Mouse (Mus musculus) hindlimb bud, embryonic 11.5 days (tissue): ENCODE data around the gene Ugt8a.

ENCODE experiments used
- DNase-seq: peaks from one replicate; pipeline ENCODE4 v3.0.0-alpha.2; 2012; ENCODE audit warnings: low read depth, low spot score; ENCODE audit errors: extremely low spot score

Gene Ugt8a

GRCm38 (mm10) chr3:125938092-125938755 is at the start of gene Ugt8a:
Gene Ugt8a (minus strand): TSS chr3:125938619.
- DNase-seq, result no peak

- DNase-seq, result no peak
Measured at GRCm38 (mm10) chr3:125986639-125987038, 48.2 kb upstream of the Ugt8a start.

DNA sequence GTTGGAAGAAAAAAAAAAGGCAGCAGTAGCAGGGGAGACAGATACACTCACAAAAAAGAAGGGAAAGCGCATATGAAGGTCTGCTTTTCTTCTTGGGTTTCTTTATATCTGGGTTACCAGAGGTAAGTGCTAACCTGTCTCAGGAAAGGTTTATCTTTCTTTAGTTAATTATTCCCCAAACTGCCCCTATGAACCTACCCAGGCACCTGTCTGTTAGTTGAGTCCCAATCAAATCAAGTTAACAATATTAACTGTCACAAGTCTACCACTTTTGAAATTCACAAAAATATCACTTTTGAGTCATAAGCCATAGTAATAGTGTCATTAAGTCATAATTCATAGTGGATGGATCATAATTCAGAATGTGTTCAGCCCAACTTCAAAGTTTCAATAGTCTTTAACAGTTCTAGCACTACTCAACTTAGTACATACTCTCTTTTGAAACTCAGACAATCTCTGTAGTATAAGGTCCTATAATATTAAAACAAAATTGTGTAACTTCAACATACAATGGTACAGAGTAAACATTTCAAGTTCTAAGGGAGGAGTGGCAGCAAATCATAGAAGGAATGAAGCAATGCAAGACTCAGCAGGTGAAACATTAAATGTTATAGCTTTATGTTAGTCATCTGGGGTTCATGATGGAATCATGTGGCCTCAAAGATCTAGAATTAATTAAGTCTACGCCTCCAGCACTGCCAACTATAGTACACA is 45.4 kb upstream of the Ugt8a start:
- no peak for DNase-seq

DNA sequence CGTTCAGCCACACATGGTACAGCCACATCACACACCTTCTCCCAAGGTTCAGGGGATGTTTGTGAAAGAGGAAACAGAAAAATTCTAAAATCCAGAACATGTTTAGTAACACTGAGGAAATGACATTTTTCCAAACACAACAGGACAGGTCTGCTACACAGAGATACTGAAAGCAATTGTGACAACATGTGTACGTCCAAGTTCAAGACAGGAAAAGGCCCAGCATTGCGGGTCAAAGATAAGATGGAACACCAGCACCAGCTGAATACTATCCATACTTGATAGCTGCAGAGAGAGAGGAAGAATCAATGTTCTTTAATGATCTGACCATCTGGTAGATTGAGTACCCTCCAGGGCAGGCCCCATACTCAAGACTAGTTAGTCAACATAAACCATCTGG is 41.1 kb upstream of the Ugt8a start:
- no peak for DNase-seq

GRCm38 (mm10) chr3:125975899-125976298 is 37.5 kb upstream of the Ugt8a start:
- no peak for DNase-seq

- no peak for DNase-seq
Measured at GRCm38 (mm10) chr3:125969458-125969857, 31.0 kb upstream of the Ugt8a start.

- no peak for DNase-seq
Measured at GRCm38 (mm10) chr3:125956196-125956885, 17.9 kb upstream of the Ugt8a start.

GRCm38 (mm10) chr3:125954881-125955280 is 16.5 kb upstream of the Ugt8a start:
- DNase-seq, result no peak

DNA sequence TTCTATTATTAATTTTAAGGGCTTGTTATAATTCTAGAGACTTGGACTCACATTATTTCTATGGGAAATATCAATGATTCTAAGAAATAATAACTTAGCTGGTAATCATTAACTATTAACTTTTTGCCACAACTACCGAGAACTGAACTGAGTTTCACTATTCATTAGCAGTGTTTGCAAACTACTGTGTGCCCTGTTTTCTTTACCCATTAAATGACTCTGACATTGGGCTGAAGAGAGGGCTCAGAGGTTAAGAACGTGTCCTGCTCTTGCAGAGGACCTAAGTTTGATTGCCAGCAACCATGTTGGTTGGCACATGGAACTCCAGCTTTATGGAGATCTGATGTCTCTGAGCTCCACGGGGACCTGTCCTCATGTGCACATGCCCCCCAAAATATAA is 2.4 kb upstream of the Ugt8a start:
- no peak for DNase-seq

- no peak for DNase-seq
Measured at GRCm38 (mm10) chr3:125938756-125939109, 314 bp upstream of the Ugt8a start.

DNA sequence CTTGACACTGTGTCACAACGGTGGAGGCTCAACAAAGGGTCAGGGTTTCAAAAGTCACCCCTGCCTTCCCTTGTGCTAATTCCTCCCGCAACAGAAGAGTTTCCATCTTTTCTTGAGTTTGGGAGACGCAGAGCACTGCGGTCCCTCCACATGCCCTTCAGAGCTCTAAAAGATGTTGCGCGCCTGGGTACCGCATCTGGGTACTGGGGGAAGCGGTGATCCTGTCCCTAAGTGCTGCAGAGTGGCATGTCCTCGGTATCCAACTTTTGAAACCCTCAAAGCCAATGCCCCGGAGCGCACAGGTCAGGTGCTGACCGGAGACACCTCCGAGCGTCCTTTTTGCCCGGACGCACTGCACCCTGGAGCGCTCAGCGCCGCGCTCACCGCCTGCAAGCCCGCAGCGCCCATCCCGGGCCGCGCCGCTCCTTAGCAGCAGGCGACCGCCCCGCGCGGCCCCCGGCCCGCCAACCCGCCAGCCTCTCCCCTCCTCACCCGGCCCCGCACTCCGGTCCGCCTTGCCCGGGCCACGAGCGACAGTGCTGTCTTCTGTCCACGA is 805 bp downstream of the Ugt8a start:
- no peak for DNase-seq

DNA sequence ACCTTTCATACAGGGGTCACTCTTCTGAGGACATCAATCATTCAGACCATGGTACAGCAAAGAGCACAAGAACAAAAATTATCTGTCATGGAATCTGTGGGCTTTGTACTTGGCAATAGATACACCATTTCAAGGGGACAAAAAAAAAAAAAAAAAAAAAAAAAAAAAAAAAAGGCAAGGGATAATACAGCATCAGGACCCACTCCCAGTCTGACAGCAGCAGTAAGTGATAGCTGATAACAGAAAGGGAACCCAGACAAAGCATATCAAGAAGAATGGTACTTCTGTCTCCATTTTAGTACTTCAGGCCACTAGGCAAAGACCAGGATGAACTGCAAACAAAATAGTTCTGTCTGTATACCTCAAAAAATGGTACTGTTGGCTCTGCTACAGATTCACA is 2.6 kb downstream of the Ugt8a start:
- DNase-seq, result no peak

DNA sequence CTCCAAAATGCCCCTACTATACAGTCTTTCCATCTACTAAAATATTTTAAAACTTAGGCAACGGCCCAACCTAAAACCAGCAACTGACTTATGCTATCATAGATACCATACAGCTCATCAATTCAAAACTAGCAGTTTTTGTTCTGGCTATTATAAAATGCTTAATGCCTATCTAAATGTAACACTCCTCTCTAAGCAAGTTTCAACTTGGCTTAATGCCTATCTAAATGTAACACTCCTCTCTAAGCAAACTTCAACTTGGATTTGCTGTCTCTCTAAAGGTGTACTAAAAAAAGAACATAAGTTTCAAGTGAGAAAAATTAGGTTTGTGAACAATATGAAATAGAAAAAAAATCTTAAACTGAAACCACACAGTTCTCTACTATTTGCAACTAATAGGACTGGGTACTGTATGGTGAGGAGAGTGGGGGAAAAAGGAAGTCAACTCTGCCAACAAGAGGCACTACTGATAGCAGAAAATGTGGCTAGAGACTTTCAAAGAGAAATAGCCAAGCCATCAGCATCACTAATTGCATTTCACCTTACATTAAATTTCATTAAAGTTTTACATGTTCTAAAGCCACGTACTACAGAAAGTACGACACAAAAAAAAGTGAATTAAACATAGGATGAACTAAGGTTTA is 5.7 kb downstream of the Ugt8a start:
- DNase-seq, result no peak

DNA sequence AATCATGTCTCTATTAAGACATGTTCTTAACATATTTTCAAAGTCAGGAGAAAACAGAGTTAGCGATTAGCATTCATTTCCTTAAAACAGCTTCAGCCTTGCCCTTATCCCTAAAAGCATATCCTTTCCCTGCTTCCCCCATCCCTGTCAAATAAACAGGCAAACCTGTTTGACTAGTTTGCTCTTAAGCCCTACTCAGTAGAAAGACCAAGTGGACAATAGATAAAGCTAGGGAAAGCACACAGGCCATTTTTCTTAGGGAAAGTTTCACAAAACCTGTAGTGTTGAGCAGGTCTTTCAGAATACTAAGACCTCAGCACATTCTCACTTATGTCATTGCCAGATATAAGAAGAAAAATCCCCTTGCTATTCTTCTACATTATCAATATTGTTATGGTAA is 7.4 kb downstream of the Ugt8a start:
- no peak for DNase-seq

DNA sequence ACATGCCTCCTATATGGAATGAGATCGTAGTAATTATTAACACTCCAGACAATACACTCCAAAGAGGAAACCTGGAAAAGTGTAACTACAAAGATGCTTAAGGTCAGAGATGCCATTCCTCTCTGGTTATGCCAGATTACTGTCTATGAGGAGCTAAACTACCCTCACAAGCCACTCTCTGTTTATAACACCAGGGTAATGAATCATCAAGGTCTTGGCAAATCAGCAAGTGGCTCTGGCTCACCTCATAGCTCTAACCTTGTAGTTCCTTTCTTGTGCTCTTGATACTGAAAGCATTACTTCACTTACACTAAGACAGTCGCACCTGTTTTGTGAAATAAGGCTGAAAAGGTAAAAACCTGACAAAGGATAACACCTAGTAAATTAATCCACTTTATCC is 17.5 kb downstream of the Ugt8a start:
- no peak for DNase-seq

DNA sequence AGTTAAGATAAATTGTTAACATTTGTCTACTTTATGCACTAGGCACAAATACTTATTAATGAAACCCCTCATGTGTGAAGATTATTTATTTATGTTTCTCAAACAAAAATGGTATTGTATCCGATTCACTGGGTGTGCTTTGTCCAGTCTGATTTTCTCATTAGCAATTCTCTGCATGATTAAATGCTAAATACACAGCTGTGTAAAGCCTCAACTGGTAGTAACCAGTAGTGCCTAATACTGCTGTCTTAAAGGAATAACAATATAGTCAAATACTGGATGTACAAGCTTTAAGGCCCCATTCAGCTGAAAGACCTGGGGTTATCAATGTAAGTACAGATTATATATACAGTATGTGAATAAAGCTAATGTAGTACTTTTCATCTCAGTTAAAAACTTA is 39.4 kb downstream of the Ugt8a start:
- DNase-seq, result no peak

DNA sequence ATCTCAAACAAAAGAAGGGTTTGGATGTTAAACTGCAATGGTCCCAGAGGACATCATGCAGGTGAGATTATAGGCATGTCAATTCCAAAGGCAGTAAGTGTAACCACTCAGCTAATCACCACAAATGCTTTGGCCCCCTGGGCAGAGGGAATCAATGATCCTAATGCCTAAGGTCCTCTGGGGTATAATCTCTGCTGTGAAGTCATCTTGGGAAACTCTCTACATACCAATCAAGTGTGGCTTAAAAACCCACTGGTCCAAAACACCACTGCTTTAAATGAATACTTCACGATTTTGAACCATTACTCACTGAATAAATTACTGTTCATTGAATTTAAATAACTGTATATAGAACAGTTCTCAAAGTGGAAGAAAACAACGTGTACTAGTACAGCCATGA is 51.3 kb downstream of the Ugt8a start:
- no peak for DNase-seq

- no peak for DNase-seq
Measured at GRCm38 (mm10) chr3:125884879-125885278, 53.5 kb downstream of the Ugt8a start.

- DNase-seq, result no peak
Measured at GRCm38 (mm10) chr3:125884423-125884822, 54.0 kb downstream of the Ugt8a start.

GRCm38 (mm10) chr3:125883009-125883408 is 55.4 kb downstream of the Ugt8a start:
- no peak for DNase-seq

- DNase-seq, result no peak
Measured at GRCm38 (mm10) chr3:125881835-125882234, 56.6 kb downstream of the Ugt8a start.
